ENCODE assay signal across 8 mouse cellular contexts in genomic region chr8:110266741-110267140, GRCm38 (mm10). TPM values are rescaled to one million over a fixed set of nuclear protein-coding genes. Genes with fewer than 3 reads are reported as not detected.
A peak's percentile ranks its signal among the peaks of the same experiment; 100 is the strongest.
DNase-seq lines count a peak whose midpoint lies in the region; ATAC-seq and TF ChIP-seq lines count a peak whose summit lies in the region.
"Had no signal": no experiment of that assay in that cellular context is flagged by ENCODE, and none has a peak within 500 bp of the region (broad histone marks: within the 10 kb centered on the region; RNA-seq: fewer than 3 reads in every experiment).

Gene Hydin (plus strand): TSS chr8:110266977.

- 1% methylated on average over 15 of the region's 15 CpGs for WGBS in cerebellum, adult 2 months
- WGBS in kidney, adult 2 months = 2% methylated on average over 15 of the region's 15 CpGs
- WGBS in midbrain, embryonic 12.5 days = 1% methylated on average over 15 of the region's 15 CpGs
- under 1% methylated on average over 15 of the region's 15 CpGs for WGBS in stomach, embryonic 15.5 days

- peak within 1 kb of the TSS; percentile 66 for H3K4me2 ChIP-seq in midbrain, embryonic 12.5 days (replicated peaks)
- H3K4me2 ChIP-seq in stomach, embryonic 15.5 days = peak within 1 kb of the TSS; percentile 64

- ATAC-seq in midbrain, embryonic 12.5 days (ENCODE audit: low FRiP score, low read depth) = peak; percentile 86
- peak; percentile 87 for ATAC-seq in stomach, embryonic 15.5 days (ENCODE audit: insufficient read depth, low FRiP score, low read depth)

- peaks cover 4% of the 10 kb centered on the region for H3K4me1 ChIP-seq in cerebellum, adult 2 months (ENCODE audit: control insufficient read depth, insufficient read depth, low read length)
- H3K4me1 ChIP-seq in kidney, adult 2 months (ENCODE audit: control insufficient read depth, insufficient read depth, low read length) = no peaks in the 10 kb centered on the region
- peaks cover 11% of the 10 kb centered on the region for H3K4me1 ChIP-seq in midbrain, embryonic 12.5 days
- no peaks in the 10 kb centered on the region for H3K4me1 ChIP-seq in stomach, embryonic 15.5 days

- no peak for TF ChIP-seq CTCF in cerebellum, adult 2 months (IDR thresholded peaks at IDR 0.05; ENCODE audit: borderline replicate concordance, insufficient read depth, low read depth, low read length)
- no peak for TF ChIP-seq CTCF in kidney, adult 2 months (conservative IDR thresholded peaks at IDR 0.05; ENCODE audit: insufficient read depth, insufficient read length, low read depth, low read length)

- TF ChIP-seq POLR2A in cerebellum, adult 2 months (IDR thresholded peaks at IDR 0.05; ENCODE audit: borderline replicate concordance, insufficient read depth, low read length) = no peak
- TF ChIP-seq POLR2A in kidney, adult 2 months (IDR thresholded peaks at IDR 0.05; ENCODE audit: low read depth, low read length) = no peak

- H3K27ac ChIP-seq in cerebellum, adult 2 months (ENCODE audit: insufficient read depth, low read length) = no peak within 1 kb of the TSS
- no peak within 1 kb of the TSS for H3K27ac ChIP-seq in kidney, adult 2 months (ENCODE audit: insufficient read depth, low read depth, low read length)
- H3K27ac ChIP-seq in midbrain, embryonic 12.5 days (replicated peaks) = no peak within 1 kb of the TSS
- no peak within 1 kb of the TSS for H3K27ac ChIP-seq in stomach, embryonic 15.5 days

- H3K9me3 ChIP-seq in midbrain, embryonic 12.5 days = no peaks in the 10 kb centered on the region
- H3K9me3 ChIP-seq in stomach, embryonic 15.5 days = no peaks in the 10 kb centered on the region

- H3K36me3 ChIP-seq in kidney, adult 2 months (ENCODE audit: control insufficient read depth, insufficient read depth, low read length) = no peaks in the 10 kb centered on the region
- no peaks in the 10 kb centered on the region for H3K36me3 ChIP-seq in midbrain, embryonic 12.5 days
- H3K36me3 ChIP-seq in stomach, embryonic 15.5 days = no peaks in the 10 kb centered on the region

- H3K27me3 ChIP-seq in cerebellum, adult 2 months (ENCODE audit: control insufficient read depth, insufficient read depth, low read length) = no peaks in the 10 kb centered on the region
- H3K27me3 ChIP-seq in kidney, adult 2 months (replicated peaks; ENCODE audit: control insufficient read depth, insufficient read depth, low read length) = no peaks in the 10 kb centered on the region
- H3K27me3 ChIP-seq in midbrain, embryonic 12.5 days = 0 out of 2 replicates have a peak, but pooled peaks cover 3% of the 10 kb centered on the region
- no peaks in the 10 kb centered on the region for H3K27me3 ChIP-seq in stomach, embryonic 15.5 days (replicated peaks)

- H3K9ac ChIP-seq in midbrain, embryonic 12.5 days (replicated peaks) = peak within 1 kb of the TSS; percentile 44; the same call in 1 of the 2 replicates
- H3K9ac ChIP-seq in stomach, embryonic 15.5 days = no peak within 1 kb of the TSS; the same call in 1 of the 2 replicates

- intact Hi-C loops in left cerebral cortex, postnatal 36 days (cut with DNase I) = no loop called here

- peak within 1 kb of the TSS; percentile 37 for H3K4me3 ChIP-seq in cerebellum, adult 2 months (replicated peaks; ENCODE audit: insufficient read depth, low read depth, low read length)
- no peak within 1 kb of the TSS for H3K4me3 ChIP-seq in kidney, adult 2 months (ENCODE audit: insufficient read depth, low read depth, low read length)
- peak within 1 kb of the TSS; percentile 41 for H3K4me3 ChIP-seq in midbrain, embryonic 12.5 days
- H3K4me3 ChIP-seq in stomach, embryonic 15.5 days (replicated peaks) = peak within 1 kb of the TSS; percentile 37

- peak; percentile 1 for DNase-seq in adrenal gland, adult 8-10 months
- DNase-seq in cerebellum, adult 2 months = peak; percentile 65 to 70
- peak; percentile 96 for DNase-seq in forelimb bud, embryonic 11.5 days (ENCODE audit: low read depth, low spot score)
- DNase-seq in kidney, adult 2 months = peak; percentile 60
- DNase-seq in left cerebral cortex, postnatal 36 days (ENCODE audit: low spot score in 2 of 2) = peak; percentile 80 to 81

RNA-seq across cellular contexts. Expression of gene Hydin, which starts in this region (rescaled TPM):
- total RNA-seq in adrenal gland, adult 8-10 months (2022) = under 1 TPM; 0.16 to 0.70 (median 0.31) TPM
- 0.70 and 0.71 TPM in 2 replicates for polyA plus RNA-seq in cerebellum, adult 2 months (2012; rRNA removed)
- 0.01 and 0.02 TPM in 2 replicates for polyA plus RNA-seq in kidney, adult 2 months (2012; rRNA removed)
- under 1 TPM; 0.42 to 0.48 TPM for total RNA-seq in left cerebral cortex, postnatal 36 days (2021)
- 0.03 and 0.05 TPM in 2 replicates for polyA plus RNA-seq in midbrain, embryonic 12.5 days (2016; fragmentation: Nextera tagmentation; extraction: Ambion mirVana)
- 0.17 and 0.32 TPM in 2 replicates for polyA plus RNA-seq in stomach, embryonic 15.5 days (2015; fragmentation: Nextera tagmentation; extraction: Ambion mirVana)
- polyA plus RNA-seq: large intestine, adult 2 months had no signal

Comparison
In these comparisons a context has a peak if more than half of its experiments do, and no peak if none do; other contexts are left out.
1. Peak in DNase-seq in adrenal gland, adult 8-10 months; RNA of the gene not detected or under 1 TPM.
2. Peak in DNase-seq and H3K4me3 ChIP-seq in cerebellum, adult 2 months; RNA of the gene not detected or under 1 TPM.
3. Peak in DNase-seq in kidney, adult 2 months; RNA of the gene not detected or under 1 TPM.
4. Peak in DNase-seq in left cerebral cortex, postnatal 36 days; RNA of the gene not detected or under 1 TPM.
5. Peak in ATAC-seq, H3K4me3 ChIP-seq, H3K9ac ChIP-seq and H3K4me2 ChIP-seq in midbrain, embryonic 12.5 days; RNA of the gene not detected or under 1 TPM.
6. Peak in ATAC-seq, H3K4me3 ChIP-seq and H3K4me2 ChIP-seq in stomach, embryonic 15.5 days; RNA of the gene not detected or under 1 TPM.
7. DNase-seq: peak in every context shown above with its lines; median percentile 96 in forelimb bud, embryonic 11.5 days; 80 in left cerebral cortex, postnatal 36 days; 68 in cerebellum, adult 2 months; 60 in kidney, adult 2 months; 1 in adrenal gland, adult 8-10 months.